Mouse (Mus musculus) B cell, adult 67 days (primary cell): Measurements from ENCODE around the gene Olfr1030. TPM values are rescaled to one million over a fixed set of nuclear protein-coding genes. Genes with fewer than 3 reads are reported as not detected.

Source experiments
- total RNA-seq, 2 experiments: library from RNA; stranded (reverse); gene quantifications; 4 replicates each; pipeline ENCODE4 v1.2.4; 2023

Olfr1030 gene
- not detected for total RNA-seq

DNA sequence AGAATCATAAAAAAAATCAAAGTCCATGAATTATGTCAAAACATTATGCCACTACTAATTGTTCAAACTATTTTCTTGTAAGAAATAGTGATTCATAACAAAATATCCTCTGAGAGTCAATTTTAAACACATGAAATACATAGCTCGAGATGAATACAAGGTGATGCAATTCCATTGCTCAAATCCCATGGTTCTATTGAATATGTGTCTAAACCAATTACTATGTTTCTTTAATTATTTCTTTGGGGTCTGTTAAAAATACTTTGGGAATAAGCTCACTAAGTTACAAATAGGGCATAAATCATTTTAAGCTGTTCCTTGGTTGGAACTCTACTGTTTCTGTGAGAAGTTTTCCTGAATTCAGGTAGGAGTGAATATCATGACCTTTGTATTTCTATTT, at the start of gene Olfr1030:
Gene Olfr1030, plus strand, starts transcription at position 301 of the 400 bp plus-strand sequence.

DNA sequence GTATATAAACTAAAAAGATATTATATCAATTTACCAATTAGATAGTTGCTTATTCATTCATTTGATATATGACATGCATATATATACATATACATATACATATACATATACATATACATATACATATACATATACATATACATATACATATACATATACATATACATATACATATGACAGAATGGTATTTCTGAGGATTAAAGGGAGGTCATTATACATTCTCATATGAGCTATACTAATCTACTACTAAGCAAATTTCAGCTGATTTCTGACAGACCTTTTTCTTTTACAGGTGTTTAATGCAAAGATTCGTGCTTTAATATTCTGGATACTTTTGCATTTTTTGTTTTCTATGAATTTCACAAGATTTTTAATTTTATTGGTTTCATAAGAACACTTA, 28.9 kb upstream of the Olfr1030 start, which contains the start of gene Olfr1028:
Gene Olfr1028, plus strand, starts transcription at position 301 of the 400 bp plus-strand sequence.

DNA sequence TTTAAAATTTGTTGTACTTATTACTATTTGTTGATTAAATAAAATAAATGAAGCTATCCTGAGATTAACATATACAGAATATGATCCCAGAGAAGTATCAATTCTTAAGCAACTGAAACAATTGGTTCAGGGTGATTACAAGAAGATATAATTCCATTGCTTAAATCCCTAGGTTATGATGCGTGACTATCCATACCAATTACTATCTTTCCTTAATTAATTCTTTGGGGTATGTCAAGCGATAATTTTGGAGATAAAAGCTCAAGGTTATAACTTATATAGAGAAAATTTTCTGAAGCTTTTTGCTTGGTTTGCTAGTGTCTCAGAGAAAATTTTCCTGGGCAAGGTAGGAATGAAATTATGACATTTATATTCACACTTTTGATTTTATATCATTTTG, 5.5 kb upstream of the Olfr1030 start, which contains the start of gene Olfr1029:
Gene Olfr1029, plus strand, starts transcription at position 301 of the 400 bp plus-strand sequence.

DNA sequence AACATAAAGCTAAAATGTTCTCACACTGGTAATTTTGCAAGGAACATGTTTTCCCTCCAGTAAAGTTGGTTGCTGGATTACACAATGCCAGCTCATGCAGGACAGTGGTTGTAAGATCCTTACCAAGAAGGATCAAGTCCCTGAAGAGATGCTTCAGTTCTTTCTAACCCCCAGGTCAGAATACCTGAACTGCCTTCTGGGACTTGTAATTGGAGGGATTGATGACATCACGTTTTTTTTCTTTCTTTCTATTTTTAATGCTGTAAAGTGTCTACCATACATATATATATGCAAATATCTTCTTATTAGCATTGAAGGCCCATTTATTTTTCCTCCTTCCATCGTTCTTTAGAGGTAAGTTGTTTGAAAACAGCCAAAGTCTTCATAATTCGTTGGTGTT, 10.9 kb downstream of the Olfr1030 start, which contains the start of gene Olfr1031:
Gene Olfr1031, plus strand, starts transcription at position 301 of the 400 bp plus-strand sequence.

DNA sequence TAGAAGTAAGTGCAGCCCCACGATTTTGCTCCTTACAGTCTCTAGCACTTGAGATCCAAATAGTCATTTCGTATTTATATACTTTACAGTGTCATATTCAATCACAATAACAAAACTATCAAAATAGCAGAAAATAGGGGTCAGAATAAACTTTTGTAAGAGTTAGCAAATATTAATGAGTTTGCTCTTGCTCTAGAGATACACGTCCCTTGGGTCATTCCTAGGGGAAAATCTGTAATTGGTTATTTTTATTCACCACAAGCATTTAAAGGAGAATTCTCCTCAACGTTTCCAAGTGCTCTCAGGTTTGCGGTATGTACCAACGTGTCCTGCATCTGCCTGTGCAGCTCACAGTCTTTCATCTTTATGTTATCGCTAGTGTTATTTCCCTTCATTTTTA, 26.2 kb downstream of the Olfr1030 start, which contains the start of gene Olfr1032:
Gene Olfr1032, plus strand, starts transcription at position 301 of the 400 bp plus-strand sequence.

DNA sequence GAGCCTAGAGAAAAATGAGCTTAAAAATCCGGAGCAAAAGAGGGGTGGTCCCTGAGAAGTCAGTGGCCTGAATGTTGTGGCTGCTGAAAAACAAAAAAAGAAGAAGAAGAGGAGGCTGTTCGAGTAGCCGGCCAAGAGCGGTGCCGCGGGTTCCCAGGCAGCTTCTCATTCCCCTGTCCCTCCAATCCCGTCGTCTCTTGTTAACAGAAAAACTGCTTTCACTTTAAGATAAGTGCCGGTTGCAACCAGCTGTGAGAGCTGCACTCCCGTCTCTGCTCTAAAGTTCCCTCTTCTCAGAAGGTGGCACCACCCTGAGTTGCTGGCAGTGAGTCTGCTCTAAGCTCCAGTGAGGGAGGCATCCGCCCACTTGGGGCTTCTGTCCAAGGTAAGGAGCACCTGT, 41.3 kb downstream of the Olfr1030 start, which contains the start of gene Olfr1033:
Gene Olfr1033, plus strand, starts transcription at position 228 of the 400 bp plus-strand sequence.

Other genes with a start within 250 kb of the Olfr1030 start
- not detected for gene Olfr1012, start 216.5 kb upstream of the Olfr1030 start, total RNA-seq
- gene Olfr1013, start 212.2 kb upstream of the Olfr1030 start, total RNA-seq: not detected
- not detected for gene Olfr1014, start 206.6 kb upstream of the Olfr1030 start, total RNA-seq
- not detected for gene Olfr1015, start 197.3 kb upstream of the Olfr1030 start, total RNA-seq
- gene Olfr1016, start 176.7 kb upstream of the Olfr1030 start, total RNA-seq: not detected
- gene Olfr1018, start 160.8 kb upstream of the Olfr1030 start, total RNA-seq: not detected
- not detected for gene Olfr1019, start 133.8 kb upstream of the Olfr1030 start, total RNA-seq
- gene Olfr1020, start 132.2 kb upstream of the Olfr1030 start, total RNA-seq: not detected
- not detected for gene Olfr1022, start 110.7 kb upstream of the Olfr1030 start, total RNA-seq
- not detected for gene Olfr1023, start 93.6 kb upstream of the Olfr1030 start, total RNA-seq
- gene Olfr1024, start 74.2 kb upstream of the Olfr1030 start, total RNA-seq: not detected
- not detected for gene Olfr1025-ps1, start 64.1 kb upstream of the Olfr1030 start, total RNA-seq
- not detected for gene Olfr1026, start 57.7 kb upstream of the Olfr1030 start, total RNA-seq
- not detected for gene Olfr1028, start 28.8 kb upstream of the Olfr1030 start, total RNA-seq
- gene Olfr1029, start 5.4 kb upstream of the Olfr1030 start, total RNA-seq: not detected
- gene Olfr1031, start 11.0 kb downstream of the Olfr1030 start, total RNA-seq: not detected
- not detected for gene Olfr1032, start 26.3 kb downstream of the Olfr1030 start, total RNA-seq
- not detected for gene Olfr1033, start 41.4 kb downstream of the Olfr1030 start, total RNA-seq
- gene Olfr1034, start 66.6 kb downstream of the Olfr1030 start, total RNA-seq: not detected
- not detected for gene Olfr1036, start 94.7 kb downstream of the Olfr1030 start, total RNA-seq
- gene Olfr1037, start 108.1 kb downstream of the Olfr1030 start, total RNA-seq: not detected
- not detected for gene Olfr1039, start 156.7 kb downstream of the Olfr1030 start, total RNA-seq
- not detected for gene Olfr1040, start 167.5 kb downstream of the Olfr1030 start, total RNA-seq
- gene Olfr1042, start 182.6 kb downstream of the Olfr1030 start, total RNA-seq: not detected
- gene Olfr1043, start 188.2 kb downstream of the Olfr1030 start, total RNA-seq: not detected
- gene Olfr1044, start 198.5 kb downstream of the Olfr1030 start, total RNA-seq: not detected
- gene Olfr52, start 206.4 kb downstream of the Olfr1030 start, total RNA-seq: not detected
- not detected for gene Olfr1045, start 223.7 kb downstream of the Olfr1030 start, total RNA-seq
- gene Olfr1046, start 240.0 kb downstream of the Olfr1030 start, total RNA-seq: not detected